Mouse (Mus musculus) gastrocnemius, postnatal 10 days (tissue): ENCODE results near the gene Gm10096. TPM values are rescaled to one million over a fixed set of nuclear protein-coding genes. Genes with fewer than 3 reads are reported as not detected.
"Not testable (repeated sequence)": the region's sequence is repeated elsewhere in the genome, so short reads cannot be mapped to it uniquely, and the experiment has no call there.

Experiments used
- DNase-seq: peaks from one replicate; pipeline ENCODE4 v3.0.0; 2021; ENCODE audit warnings: mixed read lengths
- long read RNA-seq, 2 experiments: library from polyadenylated mRNA; stranded (forward); transcript quantifications; one replicate each; pipeline ENCODE4 v2.0.0; 2021
- total RNA-seq, 2 experiments: library from RNA; stranded (reverse); gene quantifications; 2 replicates each; pipeline ENCODE4 v1.2.3; 2021

Gene Gm10096
- total RNA-seq: not detected
- long read RNA-seq, experiment 1: 0 reads
- long read RNA-seq, experiment 2: 0 reads

DNA sequence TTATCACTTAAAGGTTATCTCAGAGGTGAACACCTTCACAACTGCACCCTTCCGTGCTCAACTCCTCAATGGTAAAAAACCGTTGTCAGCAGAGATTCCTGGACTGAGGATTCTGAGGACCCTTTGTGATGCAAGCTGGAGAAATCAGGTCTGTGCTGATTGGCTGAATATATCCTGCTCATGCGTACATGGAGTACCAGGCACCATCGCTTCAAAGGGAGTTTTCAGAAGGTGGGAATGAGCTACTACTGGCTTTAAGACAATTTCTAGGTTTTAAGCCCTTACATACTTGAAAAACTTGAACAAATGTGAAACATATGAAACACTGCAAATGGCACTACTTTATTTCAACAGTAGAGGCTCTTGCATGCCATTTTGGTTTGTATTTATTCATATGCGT, at the start of gene Gm10096:
Gene Gm10096, minus strand, starts transcription at position 101 of the 400 bp plus-strand sequence.
- DNase-seq: not testable (repeated sequence)
